Mouse (Mus musculus): Measurements from ENCODE around the gene Sept9.
A peak's percentile ranks its signal among the peaks of the same experiment; 100 is the strongest.

The Sept9 gene

DNA sequence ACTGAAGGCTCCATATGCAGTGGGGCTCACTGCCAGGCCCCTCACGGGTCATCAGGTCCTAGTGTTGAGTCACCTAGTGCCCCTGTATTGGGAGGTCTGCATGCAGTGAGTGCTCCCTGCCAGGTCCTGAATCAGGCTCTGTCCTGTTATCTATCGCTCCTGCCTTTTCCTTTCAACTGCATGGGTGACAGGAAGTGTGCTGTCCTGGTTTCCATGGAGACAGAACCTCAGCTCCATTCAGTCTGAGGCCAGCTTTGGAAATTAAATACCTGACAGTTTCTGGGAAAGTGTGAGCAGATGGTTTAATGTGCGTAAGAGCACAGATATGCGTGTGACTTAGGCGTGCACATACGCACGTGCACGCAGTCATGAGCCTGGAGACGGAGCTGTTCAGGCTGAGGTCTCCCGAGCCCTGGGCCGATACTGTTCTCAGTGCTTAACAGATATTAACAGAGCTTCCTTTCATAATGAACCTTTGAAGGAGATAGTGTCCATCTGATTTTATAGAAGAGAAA is 49.3 kb downstream of the Sept9 start:
- peak; percentile 95 for DNase-seq

DNA sequence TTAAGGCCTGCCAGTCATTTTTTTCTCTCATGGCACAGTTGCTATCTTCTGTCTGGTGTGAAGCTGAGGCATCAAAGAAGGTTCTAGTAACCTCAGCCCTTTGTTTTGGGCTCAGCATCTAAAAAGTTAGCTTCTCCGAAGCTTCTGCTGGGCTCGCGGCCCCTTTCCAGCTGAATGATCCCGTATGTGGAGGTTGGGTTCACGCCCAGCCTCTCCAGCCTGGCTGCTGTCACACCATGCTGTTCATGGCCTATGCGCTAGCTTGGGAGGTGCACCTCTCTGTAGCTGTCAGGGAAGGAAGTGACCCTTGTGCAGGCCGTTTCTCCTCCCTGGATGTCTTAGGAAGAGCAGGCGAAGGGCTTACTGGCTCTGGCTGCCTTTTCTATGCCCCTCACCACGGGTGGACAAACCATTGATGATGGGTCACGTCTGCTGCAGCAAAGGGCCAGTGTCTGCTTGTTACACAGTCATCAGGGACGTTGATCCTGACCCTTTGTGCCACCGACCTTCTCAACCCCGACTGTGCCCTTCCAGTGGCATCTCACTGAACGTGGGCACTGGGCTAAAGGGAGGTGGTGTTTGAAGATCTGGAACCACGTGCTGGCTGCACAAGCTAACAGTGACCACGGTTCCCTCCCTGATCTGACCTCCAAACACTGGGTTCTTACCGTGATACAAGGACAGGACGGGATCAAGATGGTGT is 50.0 kb downstream of the Sept9 start:
- no peak for DNase-seq

- DNase-seq: no peak
Measured at GRCm38 (mm10) chr11:117249985-117250928, 50.8 kb downstream of the Sept9 start.

DNA sequence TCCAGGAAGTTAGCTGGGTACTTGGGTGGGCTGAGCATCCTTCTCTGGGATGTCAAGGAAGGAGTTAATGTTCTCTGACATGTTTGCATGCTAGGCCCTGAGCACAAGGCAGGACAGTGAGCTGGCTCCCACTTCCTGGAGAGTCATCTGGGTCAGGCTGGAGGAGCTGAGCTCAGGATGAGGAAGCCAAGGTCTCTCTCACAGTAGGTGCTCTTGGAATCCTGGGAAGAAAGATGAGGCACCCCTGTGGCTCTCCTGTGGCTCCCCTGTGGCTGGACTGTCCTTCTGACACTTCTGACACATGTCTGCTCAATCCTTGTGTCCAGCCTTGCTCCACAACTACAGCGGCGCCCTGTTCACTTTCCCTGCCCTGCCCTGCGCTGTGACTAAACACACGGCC is 52.3 kb downstream of the Sept9 start:
- no peak for DNase-seq

DNA sequence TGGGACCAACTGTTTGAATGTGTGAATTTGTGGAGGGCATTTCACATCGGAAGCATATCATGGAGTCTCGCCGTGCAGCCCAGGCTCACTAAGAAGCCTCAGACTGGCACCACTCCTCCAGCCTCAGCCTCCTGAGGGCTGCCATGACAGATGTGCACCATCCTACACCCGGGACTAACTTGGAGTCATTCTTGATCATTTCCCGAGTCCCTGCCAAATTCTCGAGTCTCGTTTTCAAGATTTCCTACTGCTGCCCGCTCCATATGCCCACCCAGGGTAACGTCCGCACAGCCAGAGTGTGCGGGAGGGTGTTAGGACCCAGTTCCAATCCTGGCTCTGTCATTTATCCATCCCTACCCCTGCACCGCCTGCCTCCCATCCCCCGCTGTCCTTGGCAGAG is 53.4 kb downstream of the Sept9 start:
- DNase-seq: no peak

- no peak for DNase-seq
Measured at GRCm38 (mm10) chr11:117254161-117255107, 55.0 kb downstream of the Sept9 start.

DNA sequence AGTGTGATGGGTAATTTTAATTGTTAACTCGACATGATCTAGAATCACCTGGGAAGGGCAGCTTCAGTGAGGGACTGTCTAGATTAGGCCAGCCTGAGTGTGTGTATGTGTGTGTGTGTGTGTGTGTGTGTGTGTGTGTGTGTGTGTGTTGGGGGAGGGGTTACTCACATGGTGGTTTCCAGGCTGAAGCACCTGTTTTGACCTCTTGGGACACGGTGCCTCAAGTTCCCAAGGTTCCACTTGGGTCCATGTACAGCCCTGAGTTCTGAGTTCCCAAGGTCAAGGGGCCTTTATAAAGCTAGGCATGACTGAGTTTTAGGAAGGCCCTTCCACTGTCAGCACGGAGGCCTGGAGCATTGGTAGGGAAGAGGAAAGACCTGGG is 55.6 kb downstream of the Sept9 start:
- no peak for DNase-seq

- DNase-seq: peak; percentile 95
Measured at GRCm38 (mm10) chr11:117256088-117256487, 56.6 kb downstream of the Sept9 start.

GRCm38 (mm10) chr11:117256840-117257239 is 57.4 kb downstream of the Sept9 start:
- DNase-seq: no peak

- DNase-seq: no peak
Measured at GRCm38 (mm10) chr11:117257266-117257665, 57.8 kb downstream of the Sept9 start.

DNA sequence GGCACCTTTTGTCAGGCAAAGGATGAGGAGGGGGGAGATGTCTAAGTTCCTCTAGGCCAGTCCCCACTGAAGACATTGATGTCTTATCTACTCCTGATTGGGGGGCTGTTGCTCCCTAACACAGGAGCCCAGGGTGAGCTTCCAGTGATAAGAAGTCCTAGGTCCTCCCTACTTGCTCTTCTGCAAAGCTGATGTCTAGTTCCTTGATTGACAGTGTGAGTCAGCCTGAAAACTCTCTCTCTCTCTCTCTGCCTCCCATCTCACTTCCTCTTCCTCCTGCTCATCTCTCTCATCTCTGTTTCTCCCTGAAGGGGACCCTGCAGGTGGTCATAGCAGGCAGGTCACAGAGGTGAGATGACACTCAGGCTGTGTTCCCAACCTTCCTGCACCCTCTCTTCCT is 58.4 kb downstream of the Sept9 start:
- no peak for DNase-seq

- peak; percentile 95 for DNase-seq
Measured at GRCm38 (mm10) chr11:117259178-117259960, 59.9 kb downstream of the Sept9 start.

DNA sequence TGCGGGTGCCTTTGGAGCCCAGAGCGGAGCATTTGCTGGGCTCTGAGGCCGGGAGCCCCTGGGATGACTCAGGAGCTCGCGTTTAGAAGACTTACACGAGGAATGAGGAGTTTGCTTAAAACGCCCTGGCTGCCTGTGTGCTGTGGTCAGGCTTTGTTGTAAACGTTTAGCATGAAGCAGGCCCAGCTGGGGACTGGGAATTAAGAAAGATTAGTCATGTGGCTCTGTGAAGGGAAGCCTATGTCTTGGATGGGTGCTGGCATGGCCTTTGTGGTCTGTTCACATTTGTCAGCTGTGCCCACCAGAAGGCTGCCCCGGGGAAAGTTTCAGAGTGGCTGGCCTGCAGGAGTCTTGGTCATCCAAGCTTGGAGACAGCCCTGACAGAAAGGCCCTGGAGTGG is 61.2 kb downstream of the Sept9 start:
- DNase-seq: no peak

DNA sequence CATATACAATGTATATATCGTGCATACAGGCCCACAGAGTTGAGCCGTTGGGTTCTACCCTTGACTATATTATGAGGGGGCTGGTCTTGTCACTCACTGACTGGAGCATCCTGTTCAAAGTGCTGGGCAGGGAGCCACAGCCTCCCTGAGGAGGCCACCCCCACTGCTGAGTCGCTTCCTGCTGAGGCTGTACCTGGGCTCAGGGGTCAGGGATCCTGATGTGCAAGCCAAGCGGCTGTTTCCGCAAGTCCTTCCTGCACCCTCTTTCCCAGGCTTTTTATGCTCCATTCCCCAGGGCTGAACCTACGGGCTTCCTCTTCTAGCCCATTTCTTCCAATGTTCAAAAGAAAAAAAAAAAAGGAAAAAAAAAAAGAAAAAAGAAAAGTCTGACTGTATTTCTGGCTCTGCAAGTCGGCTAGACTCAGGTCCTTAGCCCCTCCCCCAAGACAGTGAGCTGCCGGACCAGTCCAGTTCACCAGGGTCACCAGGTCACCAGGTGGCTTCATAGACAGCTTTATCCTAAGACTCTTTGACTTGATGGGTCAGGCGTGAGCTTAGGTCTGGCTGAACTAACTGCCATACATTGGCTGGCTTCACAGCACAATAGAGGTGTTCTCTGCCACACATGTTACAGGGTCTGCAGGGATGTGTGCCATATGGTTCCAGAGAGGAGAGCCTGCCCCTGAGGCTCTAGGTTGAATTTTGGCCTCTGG is 63.8 kb downstream of the Sept9 start:
- peak; percentile 99 for DNase-seq

DNA sequence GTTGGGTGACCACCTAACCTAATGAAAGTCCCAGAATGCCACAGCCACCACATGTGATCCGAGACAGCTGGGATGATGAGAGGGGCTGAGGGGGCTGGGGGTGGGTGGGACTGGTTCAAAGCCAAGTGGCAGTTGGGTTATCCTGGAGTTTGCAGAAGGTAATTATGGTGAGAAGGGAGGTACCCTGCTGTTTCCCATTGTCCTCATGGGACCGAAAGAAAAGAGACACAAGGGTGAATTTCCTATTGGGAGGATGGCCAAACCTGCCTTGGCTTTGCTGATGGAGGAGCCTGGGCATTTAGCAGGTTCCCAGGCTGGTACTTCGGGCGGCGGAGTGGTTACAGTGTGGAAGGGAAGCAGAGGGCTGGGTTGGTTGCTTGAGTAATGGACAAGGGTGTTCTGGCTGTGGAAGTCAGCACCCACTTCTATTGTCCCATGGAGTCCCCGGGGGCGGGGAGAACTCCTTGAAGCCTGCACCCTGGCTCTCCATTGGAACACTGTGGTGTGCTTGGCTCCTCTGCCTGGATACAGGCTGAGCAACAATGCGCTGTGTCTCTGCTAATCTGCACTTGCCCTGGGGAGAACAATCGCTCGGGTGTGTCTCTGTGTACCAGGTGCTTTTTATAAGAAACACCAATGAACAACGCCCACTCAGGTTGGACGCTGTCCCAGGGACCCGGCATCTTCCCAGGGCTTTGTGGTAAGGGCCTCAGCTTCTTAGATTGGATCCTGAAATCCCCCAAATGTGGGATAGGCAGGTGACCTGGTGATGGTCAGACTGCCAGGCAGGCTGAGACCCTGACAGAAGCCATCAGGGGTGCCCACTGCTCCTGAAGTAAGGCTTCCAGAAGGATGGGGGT is 64.9 kb downstream of the Sept9 start:
- peak; percentile 99 for DNase-seq

DNA sequence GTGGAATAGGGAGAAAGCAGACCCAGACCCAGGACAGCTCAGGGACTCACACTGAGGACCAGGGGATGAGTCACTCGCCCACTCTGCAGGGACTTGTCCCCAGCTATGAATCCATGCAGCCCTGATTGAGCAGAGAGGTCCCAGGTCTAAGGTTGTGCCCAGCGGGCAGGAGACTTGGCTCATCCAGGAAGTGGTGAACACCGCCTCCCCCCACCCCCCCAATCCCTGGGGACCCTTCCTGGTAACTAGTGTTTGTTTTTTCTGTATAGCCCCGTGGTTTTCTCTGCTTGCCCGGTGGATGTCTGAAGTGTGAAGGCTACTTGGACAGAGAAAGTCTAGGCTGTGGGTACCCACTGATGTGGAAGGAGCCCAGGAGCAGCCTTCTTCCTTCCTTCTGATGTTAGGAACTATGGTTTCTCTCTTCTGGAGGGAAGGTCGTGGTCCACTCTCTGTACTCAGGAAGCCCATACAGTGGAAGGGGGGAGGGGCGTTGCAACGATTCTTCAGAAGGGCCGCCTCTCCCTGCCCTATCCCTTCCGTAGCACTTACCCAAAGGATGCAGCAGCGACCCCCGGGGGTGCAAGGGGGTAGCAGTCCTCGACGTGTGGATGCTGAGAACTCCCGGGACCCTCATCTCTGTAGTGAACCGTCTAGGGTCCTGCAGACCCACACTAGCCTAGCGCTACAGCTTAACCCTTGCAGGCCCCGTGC is 66.0 kb downstream of the Sept9 start:
- peak; percentile 98 for DNase-seq

- peak; percentile 100 for DNase-seq
Measured at GRCm38 (mm10) chr11:117265981-117266905, 66.8 kb downstream of the Sept9 start.

Measured in heart, adult 11 months (tissue).